Mouse (Mus musculus): ENCODE measurements around the gene Gm11034. TPM values are rescaled to one million over a fixed set of nuclear protein-coding genes. Genes with fewer than 3 reads are reported as not detected.

The Gm11034 gene
- total and polyA plus RNA-seq, 3 experiments = not detected

- peaks cover 6 to 26% of the 10 kb centered on the region in 2 experiments; a peak in 3 of 4 replicates for H3K4me1 ChIP-seq (ENCODE audit: control insufficient read depth in 1 of 2, insufficient read depth in 2 of 2)
- in situ Hi-C loops (cut with MboI; ENCODE audit: low pct_ligation_motif_present, low pct_unique_long_range_greater_than_20kb, low sequenced_read_pairs) (no loop called here), dilution Hi-C loops (cut with MboI; ENCODE audit: extremely low pct_ligation_motif_present, extremely low pct_unique_long_range_greater_than_20kb, low sequenced_read_pairs) (no loop called here)
- no peak for TF ChIP-seq MXI1 (IDR thresholded peaks at IDR 0.05; ENCODE audit: low read depth, low read length)
- no peak for TF ChIP-seq ZNF384 (IDR thresholded peaks at IDR 0.05; ENCODE audit: low read depth, low read length)
- no peak for TF ChIP-seq USF2 (conservative IDR thresholded peaks at IDR 0.05; ENCODE audit: low read depth, low read length)
- TF ChIP-seq MAZ (IDR thresholded peaks at IDR 0.05; ENCODE audit: low read depth, low read length) = no peak
- no peak for TF ChIP-seq JUN (IDR thresholded peaks at IDR 0.05; ENCODE audit: insufficient read depth, low read depth, low read length)
- no peak for TF ChIP-seq GABPA (IDR thresholded peaks at IDR 0.05; ENCODE audit: insufficient replicate concordance, low read depth, low read length)
- no peak for TF ChIP-seq EP300 (IDR thresholded peaks at IDR 0.05; ENCODE audit: low read length)
- no peak for TF ChIP-seq UBTF (IDR thresholded peaks at IDR 0.05; ENCODE audit: low read depth, low read length)
- no peak for TF ChIP-seq TCF12 (IDR thresholded peaks at IDR 0.05; ENCODE audit: low read depth, low read length)
- no peak for TF ChIP-seq USF1 (IDR thresholded peaks at IDR 0.05; ENCODE audit: low read depth, low read length)
- no peak for TF ChIP-seq ETS1 (conservative IDR thresholded peaks at IDR 0.05; ENCODE audit: low read depth, low read length)
- H3K4me2 ChIP-seq (ENCODE audit: insufficient read depth, low read depth, poor library complexity, severe bottlenecking) = no peak within 1 kb of the TSS
- no peak within 1 kb of the TSS for H3K4me3 ChIP-seq (replicated peaks in 1 of 3; ENCODE audit: low read depth in 2 of 3, low read length in 2 of 3, poor library complexity in 1 of 3)
- no peaks in the 10 kb centered on the region for H3K27me3 ChIP-seq (replicated peaks)
- no peaks in the 10 kb centered on the region for H3K36me3 ChIP-seq (replicated peaks in 1 of 2; ENCODE audit: control insufficient read depth in 1 of 2, insufficient read depth in 1 of 2, low read length in 1 of 2)
- no peaks in the 10 kb centered on the region for H3K79me2 ChIP-seq (replicated peaks; ENCODE audit: control insufficient read depth, extremely low read depth, insufficient read depth, poor library complexity, severe bottlenecking)
- no peak within 1 kb of the TSS for H3K27ac ChIP-seq (ENCODE audit: insufficient read depth, low read depth)
- no peaks in the 10 kb centered on the region for H3K9me3 ChIP-seq (replicated peaks; ENCODE audit: low read length)
- H3K9ac ChIP-seq (ENCODE audit: insufficient read depth, low read depth) = no peak within 1 kb of the TSS
- no peak for DNase-seq (ENCODE audit: extremely low read depth)
Observed at GRCm38 (mm10) chr8:72212751-72213150, 685 bp downstream of the Gm11034 start, which contains the start of gene Cib3. TSS of gene Cib3 (minus strand) at chr8:72212837.

GRCm38 (mm10) chr8:72211846-72212245 is 1.6 kb downstream of the Gm11034 start:
- Histone ChIP-seq H3K4me3 (replicated peaks in 1 of 3; ENCODE audit: low read depth in 2 of 3, low read length in 2 of 3, poor library complexity in 1 of 3) (no peak overlapping the region), H3K79me2 (replicated peaks; ENCODE audit: control insufficient read depth, extremely low read depth, insufficient read depth, poor library complexity, severe bottlenecking) (no peaks in the 10 kb centered on the region), H3K27ac (ENCODE audit: insufficient read depth, low read depth) (no peak overlapping the region), H3K36me3 (replicated peaks in 1 of 2; ENCODE audit: control insufficient read depth in 1 of 2, insufficient read depth in 1 of 2, low read length in 1 of 2) (no peaks in the 10 kb centered on the region), H3K9ac (ENCODE audit: insufficient read depth, low read depth) (no peak overlapping the region), H3K9me3 (replicated peaks; ENCODE audit: low read length) (no peaks in the 10 kb centered on the region), H3K4me2 (ENCODE audit: insufficient read depth, low read depth, poor library complexity, severe bottlenecking) (no peak overlapping the region), H3K4me1 (ENCODE audit: control insufficient read depth in 1 of 2, insufficient read depth in 2 of 2) (peaks cover 6 to 25% of the 10 kb centered on the region in 2 experiments; a peak in 3 of 4 replicates), H3K27me3 (replicated peaks) (no peaks in the 10 kb centered on the region)
- dilution Hi-C loops (cut with MboI; ENCODE audit: extremely low pct_ligation_motif_present, extremely low pct_unique_long_range_greater_than_20kb, low sequenced_read_pairs) = no loop called here
- in situ Hi-C loops (cut with MboI; ENCODE audit: low pct_ligation_motif_present, low pct_unique_long_range_greater_than_20kb, low sequenced_read_pairs) = no loop called here
- no peak for DNase-seq (ENCODE audit: extremely low read depth)
- TF ChIP-seq SIN3A (IDR thresholded peaks at IDR 0.05; ENCODE audit: low read length) (no peak), POLR2AphosphoS2 (IDR thresholded peaks at IDR 0.05; ENCODE audit: low read depth, low read length) (no peak), PAX5 (IDR thresholded peaks at IDR 0.05; ENCODE audit: low read length) (no peak), E2F4 (IDR thresholded peaks at IDR 0.05; ENCODE audit: insufficient replicate concordance, low read depth, low read length) (no peak), USF2 (conservative IDR thresholded peaks at IDR 0.05; ENCODE audit: low read depth, low read length) (no peak), ZC3H11A (IDR thresholded peaks at IDR 0.05; ENCODE audit: low read depth, low read length) (no peak), CHD1 (IDR thresholded peaks at IDR 0.05; ENCODE audit: low read depth, low read length) (no peak), MAX (IDR thresholded peaks at IDR 0.05; ENCODE audit: low read length) (no peak), BHLHE40 (IDR thresholded peaks at IDR 0.05; ENCODE audit: low read depth, low read length) (no peak), USF1 (IDR thresholded peaks at IDR 0.05; ENCODE audit: low read depth, low read length) (no peak), JUND (conservative IDR thresholded peaks at IDR 0.05; ENCODE audit: low read depth, low read length) (no peak), RAD21 (IDR thresholded peaks at IDR 0.05; ENCODE audit: low read depth, low read length) (no peak), MYC (IDR thresholded peaks at IDR 0.05; ENCODE audit: low read depth, low read length) (no peak), KAT2A (IDR thresholded peaks at IDR 0.05; ENCODE audit: insufficient replicate concordance, low read length) (no peak), SMC3 (IDR thresholded peaks at IDR 0.05; ENCODE audit: low read depth, low read length) (no peak), NRF1 (IDR thresholded peaks at IDR 0.05; ENCODE audit: low read depth, low read length) (no peak), IRF4 (IDR thresholded peaks at IDR 0.05; ENCODE audit: low read depth, low read length) (no peak), RCOR1 (conservative IDR thresholded peaks at IDR 0.05; ENCODE audit: low read depth, low read length) (no peak), CTCF (conservative IDR thresholded peaks at IDR 0.05 in 1 of 2, IDR thresholded peaks at IDR 0.05 in 1 of 2; ENCODE audit: low read depth in 2 of 2, low read length in 2 of 2) (no peak)

Measured in CH12.LX (cell line).